Mouse (Mus musculus) lung, embryonic 15.5 days (tissue): ENCODE results near the gene Gins2. TPM values are rescaled to one million over a fixed set of nuclear protein-coding genes. Genes with fewer than 3 reads are reported as not detected.

Experiments
- ATAC-seq: fragments of 200-750 bp; cut with Nextera tagmentation; 2 replicates; pipeline ENCODE4 v1.8.0; 2017; ENCODE audit warnings: moderate number of reproducible peaks, borderline replicate concordance; ENCODE audit not compliant: low FRiP score, low TSS enrichment; ENCODE audit errors: extremely low read depth
- H3K27ac ChIP-seq: fragments of 300-500 bp; sonication (generic); 2 replicates; pipeline ENCODE4 v1.5.1; 2015; ENCODE audit warnings: moderate library complexity, mild to moderate bottlenecking, inconsistent platforms
- H3K27me3 ChIP-seq: fragments of 300-500 bp; sonication (generic); 2 replicates; pipeline ENCODE4 v1.6.1; 2015; ENCODE audit warnings: inconsistent platforms
- H3K36me3 ChIP-seq: fragments of 300-500 bp; sonication (generic); 2 replicates; pipeline ENCODE4 v1.6.1; 2015; ENCODE audit warnings: inconsistent platforms
- H3K4me1 ChIP-seq: fragments of 300-500 bp; sonication (generic); 2 replicates; pipeline ENCODE4 v1.6.1; 2015; ENCODE audit warnings: inconsistent platforms
- H3K4me2 ChIP-seq: fragments of 300-500 bp; sonication (generic); 2 replicates; pipeline ENCODE4 v1.6.1; 2015; ENCODE audit warnings: inconsistent platforms, mild to moderate bottlenecking, moderate library complexity
- H3K4me3 ChIP-seq: fragments of 300-500 bp; sonication (generic); 2 replicates; pipeline ENCODE4 v1.5.1; 2015; ENCODE audit warnings: mild to moderate bottlenecking, inconsistent platforms
- H3K9ac ChIP-seq: fragments of 300-500 bp; sonication (generic); 2 replicates; pipeline ENCODE4 v1.6.1; 2015; ENCODE audit warnings: inconsistent platforms
- H3K9me3 ChIP-seq: fragments of 300-500 bp; sonication (generic); 2 replicates; pipeline ENCODE4 v1.6.1; 2016; ENCODE audit warnings: inconsistent platforms
- WGBS: fragments of 180-500 bp; shearing (Covaris S2); methylation state at CpG from one replicate; pipeline ENCODE4 v1.1.7; 2015; 5-methylcytosine and 5-hydroxymethylcytosine counted together
- polyA plus RNA-seq: library from polyadenylated mRNA; unstranded; fragments of >200 nt; fragmentation: Nextera tagmentation; extraction: Ambion mirVana; gene quantifications from 2 replicates; pipeline ENCODE4 v1.2.1, GENCODE M21; 2015

Gins2 gene
- polyA plus RNA-seq, 1 experiment from 2014 or later = 117 TPM

DNA sequence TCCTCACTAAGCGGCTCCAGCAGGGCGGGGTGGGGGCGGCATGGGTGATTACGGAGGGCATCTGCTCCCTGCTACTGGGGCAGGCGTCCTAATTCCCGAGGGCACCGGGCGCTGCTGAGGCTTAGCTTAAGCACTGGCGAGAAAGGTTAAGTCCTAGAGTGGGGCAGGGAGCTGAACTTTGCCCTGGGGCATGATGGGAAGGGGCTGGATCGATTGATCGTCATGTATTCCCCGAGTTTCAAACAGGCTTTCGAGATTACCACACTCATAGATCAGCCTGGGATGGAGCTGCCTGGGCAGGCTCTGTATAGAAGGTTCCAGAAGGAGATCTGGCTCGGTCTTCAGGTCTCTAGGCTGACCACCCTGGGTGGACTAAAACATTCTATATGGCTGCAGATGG, 33.1 kb upstream of the Gins2 start:
- WGBS = 59% methylated on average over 14 of the region's 14 CpGs

DNA sequence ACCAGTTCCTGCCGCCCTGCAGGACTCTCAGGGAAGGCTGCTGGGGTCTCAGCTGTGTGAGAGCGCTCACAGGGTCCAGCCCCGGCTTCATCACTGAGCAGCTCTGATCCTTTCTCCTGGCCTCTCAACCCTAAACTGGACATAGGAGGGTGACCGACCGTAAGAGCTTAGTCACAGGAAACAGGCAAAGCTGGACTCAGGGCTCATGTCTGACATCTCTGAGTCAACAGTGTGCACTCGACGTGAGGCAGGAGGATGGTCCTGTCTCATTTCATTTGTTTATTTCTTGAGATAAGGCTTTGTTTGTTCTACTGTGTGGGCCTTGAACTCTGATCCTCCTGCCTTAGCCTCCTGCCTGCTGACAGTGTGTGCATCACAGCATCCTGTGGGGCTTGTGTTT, 31.3 kb upstream of the Gins2 start:
- ATAC-seq = no peak
- H3K9me3 ChIP-seq = no peaks in the 10 kb centered on the region
- H3K4me2 ChIP-seq = no peak overlapping the region

More for the DNA sequence above, 33.1 kb upstream of the Gins2 start:
- H3K9me3 ChIP-seq = no peaks in the 10 kb centered on the region
- H3K9ac ChIP-seq = no peak overlapping the region
- H3K36me3 ChIP-seq = no peaks in the 10 kb centered on the region
- no peak for ATAC-seq
- H3K4me3 ChIP-seq = no peak overlapping the region
- peaks cover 19% of the 10 kb centered on the region; the same call in 1 of the 2 replicates for H3K4me1 ChIP-seq
- no peak overlapping the region for H3K4me2 ChIP-seq
- no peak overlapping the region for H3K27ac ChIP-seq
- H3K27me3 ChIP-seq = no peaks in the 10 kb centered on the region

DNA sequence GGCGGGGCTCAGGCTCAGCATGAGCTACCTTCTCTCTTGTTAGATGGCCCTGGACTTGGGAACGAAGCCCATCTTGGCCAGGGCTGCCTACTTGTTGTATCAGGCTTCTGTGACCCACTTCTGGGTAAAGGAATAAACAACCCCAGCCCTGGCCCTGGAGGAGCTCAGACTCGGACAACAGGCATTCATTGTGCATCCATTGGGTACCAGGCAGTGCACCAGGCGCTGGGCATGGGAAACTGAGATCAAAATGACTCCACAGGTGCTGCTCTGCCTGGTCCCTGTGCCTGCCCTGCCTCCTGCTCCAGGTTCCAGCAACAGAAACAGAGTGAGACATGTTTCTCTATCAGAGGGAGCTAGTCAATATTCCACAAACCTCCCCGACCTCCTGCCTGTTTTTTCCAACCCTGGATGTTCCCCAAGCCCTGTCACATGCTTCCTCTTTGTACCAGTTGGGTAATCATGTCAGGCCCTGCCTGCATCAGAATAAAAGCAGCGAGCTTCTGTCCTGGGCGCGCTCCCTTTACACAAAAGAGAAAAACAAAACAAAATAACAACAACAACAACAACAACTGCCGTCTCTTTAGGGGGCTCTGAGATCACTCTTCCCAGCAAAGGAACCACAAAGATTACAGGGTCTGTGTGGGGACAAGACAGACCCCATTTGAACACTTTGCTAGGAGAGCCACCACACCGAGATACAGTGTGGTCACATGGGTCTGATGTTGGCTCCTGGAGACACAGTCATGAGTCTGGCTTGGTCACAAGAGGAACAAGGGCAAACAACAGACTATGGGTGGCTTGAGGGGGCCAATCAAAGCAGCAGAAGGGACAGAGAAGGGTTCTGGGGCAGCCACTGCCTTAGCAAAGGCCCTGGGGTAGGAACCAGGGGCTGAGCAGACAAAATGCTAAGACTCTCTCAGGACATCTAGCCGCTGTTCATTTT, 30.4 kb upstream of the Gins2 start:
- H3K36me3 ChIP-seq = no peaks in the 10 kb centered on the region
- H3K9me3 ChIP-seq = no peaks in the 10 kb centered on the region
- WGBS = 67% methylated on average over 11 of the region's 11 CpGs
- no peak for ATAC-seq
- H3K27me3 ChIP-seq = no peaks in the 10 kb centered on the region
- no peak overlapping the region for H3K27ac ChIP-seq
- H3K9ac ChIP-seq = no peak overlapping the region
- H3K4me2 ChIP-seq = no peak overlapping the region
- H3K4me1 ChIP-seq = peaks cover 19% of the 10 kb centered on the region; the same call in 1 of the 2 replicates
- H3K4me3 ChIP-seq = no peak overlapping the region

More for the DNA sequence above, 31.3 kb upstream of the Gins2 start:
- Histone ChIP-seq H3K4me1 (peaks cover 19% of the 10 kb centered on the region; the same call in 1 of the 2 replicates), H3K9ac (no peak overlapping the region), H3K36me3 (no peaks in the 10 kb centered on the region), H3K4me3 (no peak overlapping the region), H3K27ac (no peak overlapping the region), H3K27me3 (no peaks in the 10 kb centered on the region)
- 35% methylated on average over 7 of the region's 7 CpGs for WGBS

- Histone ChIP-seq H3K4me2 (no peak overlapping the region), H3K9me3 (no peaks in the 10 kb centered on the region), H3K4me3 (no peak overlapping the region), H3K9ac (no peak overlapping the region), H3K36me3 (no peaks in the 10 kb centered on the region), H3K4me1 (peaks cover 15% of the 10 kb centered on the region; the same call in 1 of the 2 replicates), H3K27ac (no peak overlapping the region), H3K27me3 (no peaks in the 10 kb centered on the region)
- 3% methylated on average over 6 of the region's 6 CpGs for WGBS
- ATAC-seq = peak; percentile 20; the same call in 1 of the 2 replicates
Measured at GRCm38 (mm10) chr8:120618110-120618509, 29.0 kb upstream of the Gins2 start.

GRCm38 (mm10) chr8:120616663-120617626, 27.8 kb upstream of the Gins2 start:
- WGBS = 49% methylated on average over 7 of the region's 8 CpGs
- Histone ChIP-seq H3K27ac (no peak overlapping the region), H3K36me3 (no peaks in the 10 kb centered on the region), H3K9ac (no peak overlapping the region), H3K27me3 (no peaks in the 10 kb centered on the region), H3K9me3 (no peaks in the 10 kb centered on the region), H3K4me2 (no peak overlapping the region), H3K4me1 (peaks cover 14% of the 10 kb centered on the region; the same call in 1 of the 2 replicates), H3K4me3 (no peak overlapping the region)
- no peak for ATAC-seq

DNA sequence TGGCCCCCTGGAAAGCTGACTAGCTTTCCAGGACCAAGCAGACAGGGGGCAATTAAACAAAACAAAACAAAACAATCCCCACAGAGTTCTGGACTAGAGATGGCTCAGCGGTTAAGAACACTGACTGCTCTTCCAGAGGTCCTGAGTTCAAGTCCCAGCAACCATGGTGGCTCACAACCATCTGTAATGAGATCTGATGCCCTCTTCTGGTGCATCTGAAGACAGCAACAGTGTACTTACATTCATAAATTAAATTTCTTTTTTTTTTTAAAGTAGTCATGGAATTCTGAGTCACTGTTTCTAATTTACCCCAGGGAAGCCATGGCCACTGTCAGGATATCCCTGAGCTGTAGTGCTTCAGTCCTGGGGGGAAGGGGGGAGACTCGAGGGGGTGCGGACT, 25.4 kb upstream of the Gins2 start:
- no peak overlapping the region for H3K9ac ChIP-seq
- H3K4me3 ChIP-seq = no peak overlapping the region
- H3K9me3 ChIP-seq = no peaks in the 10 kb centered on the region
- ATAC-seq = no peak
- H3K36me3 ChIP-seq = no peaks in the 10 kb centered on the region
- H3K27ac ChIP-seq = no peak overlapping the region
- H3K27me3 ChIP-seq = no peaks in the 10 kb centered on the region
- H3K4me2 ChIP-seq = no peak overlapping the region
- H3K4me1 ChIP-seq = peaks cover 2% of the 10 kb centered on the region; the same call in 1 of the 2 replicates
- WGBS = 76% methylated on average over 3 of the region's 3 CpGs

- H3K27me3 ChIP-seq = no peaks in the 10 kb centered on the region
- no peaks in the 10 kb centered on the region for H3K4me1 ChIP-seq
- no peak overlapping the region for H3K4me2 ChIP-seq
- H3K4me3 ChIP-seq = no peak overlapping the region
- H3K9ac ChIP-seq = no peak overlapping the region
- no peaks in the 10 kb centered on the region for H3K9me3 ChIP-seq
- no peaks in the 10 kb centered on the region for H3K36me3 ChIP-seq
- no peak overlapping the region for H3K27ac ChIP-seq
- 77% methylated on average over 6 of the region's 6 CpGs for WGBS
- ATAC-seq = no peak
Measured at GRCm38 (mm10) chr8:120610824-120611223, 21.7 kb upstream of the Gins2 start.

DNA sequence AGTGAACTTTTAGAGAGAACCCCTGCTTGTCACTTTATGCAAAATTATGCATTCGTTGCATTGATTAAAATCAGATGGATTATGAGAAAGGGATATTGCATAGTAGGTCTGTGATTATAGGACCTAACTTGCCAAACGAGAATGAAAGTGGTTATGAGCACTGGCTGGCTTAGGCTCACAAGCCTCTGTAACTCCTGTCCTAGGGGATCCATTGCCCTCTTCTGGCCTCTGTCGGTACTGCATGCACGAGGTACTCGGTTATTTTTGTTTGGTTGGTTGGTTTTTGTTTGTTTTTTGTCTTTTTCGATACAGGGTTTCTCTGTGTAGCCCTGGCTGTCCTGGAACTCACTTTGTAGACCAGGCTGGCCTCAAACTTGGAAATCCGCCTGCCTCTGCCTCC, 18.8 kb upstream of the Gins2 start:
- Histone ChIP-seq H3K4me3 (no peak overlapping the region), H3K9me3 (no peaks in the 10 kb centered on the region), H3K4me2 (no peak overlapping the region), H3K27me3 (no peaks in the 10 kb centered on the region), H3K4me1 (no peaks in the 10 kb centered on the region), H3K27ac (no peak overlapping the region), H3K36me3 (no peaks in the 10 kb centered on the region), H3K9ac (no peak overlapping the region)
- 14% methylated on average over 7 of the region's 7 CpGs for WGBS
- ATAC-seq = no peak

DNA sequence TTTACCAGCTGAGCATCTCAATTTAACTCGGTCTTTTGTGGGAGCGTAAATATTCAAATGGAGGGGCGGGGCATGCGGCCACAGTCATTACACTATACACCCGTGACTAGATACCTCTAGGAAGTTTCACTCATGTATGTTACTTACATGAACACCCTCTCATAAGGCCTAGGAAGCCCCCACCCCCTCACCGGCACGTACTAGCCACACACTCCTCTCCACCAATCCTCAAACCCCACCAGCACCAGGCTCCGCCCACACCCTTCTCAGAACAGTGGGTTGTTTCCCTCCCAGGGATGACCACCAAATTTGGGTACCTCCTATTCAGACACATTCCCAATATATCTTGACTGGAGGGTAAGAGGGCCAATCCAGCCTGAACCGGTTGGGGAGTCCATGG, 18.4 kb upstream of the Gins2 start:
- no peaks in the 10 kb centered on the region for H3K27me3 ChIP-seq
- H3K4me3 ChIP-seq = no peak overlapping the region
- no peak overlapping the region for H3K27ac ChIP-seq
- H3K4me2 ChIP-seq = no peak overlapping the region
- no peaks in the 10 kb centered on the region for H3K4me1 ChIP-seq
- no peaks in the 10 kb centered on the region for H3K36me3 ChIP-seq
- no peak for ATAC-seq
- no peak overlapping the region for H3K9ac ChIP-seq
- H3K9me3 ChIP-seq = no peaks in the 10 kb centered on the region
- 73% methylated on average over 9 of the region's 9 CpGs for WGBS

DNA sequence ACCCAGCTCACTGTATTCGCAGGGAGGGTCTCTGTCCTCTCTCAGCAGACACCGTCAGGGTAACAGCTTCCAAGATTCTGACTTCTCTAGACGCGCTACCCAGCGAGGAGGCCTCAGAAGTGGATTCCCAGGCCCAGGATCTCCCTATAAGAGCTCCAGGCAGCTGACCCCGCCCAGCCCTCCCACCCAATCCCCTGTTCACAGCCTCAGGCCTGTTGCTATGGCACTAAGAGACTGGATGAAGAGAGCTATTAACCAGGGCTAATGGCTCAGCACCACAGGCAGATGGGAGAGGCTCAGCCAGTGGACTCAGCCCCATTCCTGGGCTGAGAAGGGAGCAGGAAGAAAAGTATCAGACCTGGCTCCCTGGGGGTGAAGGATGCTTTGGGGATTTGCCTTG, 13.6 kb upstream of the Gins2 start:
- Histone ChIP-seq H3K4me3 (no peak overlapping the region), H3K9me3 (no peaks in the 10 kb centered on the region), H3K27ac (no peak overlapping the region), H3K27me3 (no peaks in the 10 kb centered on the region), H3K4me1 (peaks cover 8% of the 10 kb centered on the region), H3K9ac (no peak overlapping the region), H3K4me2 (no peak overlapping the region), H3K36me3 (no peaks in the 10 kb centered on the region)
- WGBS = 28% methylated on average over 6 of the region's 6 CpGs
- peak; percentile 32; the same call in 1 of the 2 replicates for ATAC-seq

DNA sequence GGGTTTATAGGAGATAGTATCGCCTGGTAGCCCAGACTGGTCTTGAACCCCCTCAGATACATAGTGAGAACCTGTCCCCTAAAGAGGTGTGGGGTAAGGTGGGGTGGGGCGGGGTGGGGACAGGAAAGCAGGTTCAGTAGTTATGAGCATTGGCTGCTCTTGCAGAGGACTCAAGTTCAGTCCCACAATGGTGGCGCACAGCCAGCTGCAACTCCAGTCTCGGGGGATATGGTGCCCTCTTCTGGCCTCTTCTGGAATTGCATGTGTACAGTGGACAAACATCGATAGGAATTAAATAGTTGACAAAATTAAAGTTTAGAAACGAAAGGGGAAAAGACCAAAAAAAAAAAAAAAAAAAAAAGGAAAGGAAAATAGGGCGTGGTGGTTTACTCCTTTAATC, 10.4 kb upstream of the Gins2 start:
- no peak overlapping the region for H3K27ac ChIP-seq
- no peaks in the 10 kb centered on the region for H3K27me3 ChIP-seq
- H3K4me1 ChIP-seq = peaks cover 8% of the 10 kb centered on the region
- H3K9me3 ChIP-seq = no peaks in the 10 kb centered on the region
- ATAC-seq = no peak
- no peaks in the 10 kb centered on the region for H3K36me3 ChIP-seq
- WGBS = 48% methylated on average over 7 of the region's 7 CpGs
- H3K4me2 ChIP-seq = no peak overlapping the region
- no peak overlapping the region for H3K4me3 ChIP-seq
- H3K9ac ChIP-seq = no peak overlapping the region
